Mouse (Mus musculus) left cerebral cortex, adult 18-20 months (tissue): ENCODE data around the gene Cst6. TPM values are rescaled to one million over a fixed set of nuclear protein-coding genes. Genes with fewer than 3 reads are reported as not detected.
A peak's percentile ranks its signal among the peaks of the same experiment; 100 is the strongest.

ENCODE experiments used
- DNase-seq, 2 experiments: peaks; one replicate each; pipeline ENCODE4 v3.0.0; 2021 to 2022; ENCODE audit warnings: low spot score in 2 of 2, mixed read lengths in 1 of 2
- total RNA-seq, 2 experiments: library from RNA; stranded (reverse); gene quantifications; 2 replicates each; pipeline ENCODE4 v1.2.3; 2021

The Cst6 gene
- total RNA-seq, 2 experiments from 2014 or later: 25.4 to 26.9 TPM

DNA sequence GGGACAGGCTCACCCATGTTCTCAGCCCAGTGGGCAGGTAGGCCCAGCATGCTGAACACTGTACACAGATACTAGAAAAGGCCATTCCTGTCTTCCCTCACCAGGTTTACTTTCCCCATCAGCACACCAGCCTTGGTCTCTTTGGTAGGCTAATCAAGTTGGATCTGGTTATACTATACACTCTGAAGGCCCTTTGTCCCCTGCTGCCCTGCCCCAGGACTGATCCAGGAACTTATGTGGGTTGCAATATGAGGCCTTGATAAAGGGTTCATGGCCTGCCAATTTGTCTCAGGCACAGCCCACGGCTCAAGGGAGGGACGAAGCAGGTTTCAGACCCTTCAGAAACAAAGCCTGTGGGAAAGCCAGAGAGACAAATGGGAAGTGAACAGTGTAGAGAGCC lies 4.2 kb upstream of the Cst6 start:
- no peak for DNase-seq

DNA sequence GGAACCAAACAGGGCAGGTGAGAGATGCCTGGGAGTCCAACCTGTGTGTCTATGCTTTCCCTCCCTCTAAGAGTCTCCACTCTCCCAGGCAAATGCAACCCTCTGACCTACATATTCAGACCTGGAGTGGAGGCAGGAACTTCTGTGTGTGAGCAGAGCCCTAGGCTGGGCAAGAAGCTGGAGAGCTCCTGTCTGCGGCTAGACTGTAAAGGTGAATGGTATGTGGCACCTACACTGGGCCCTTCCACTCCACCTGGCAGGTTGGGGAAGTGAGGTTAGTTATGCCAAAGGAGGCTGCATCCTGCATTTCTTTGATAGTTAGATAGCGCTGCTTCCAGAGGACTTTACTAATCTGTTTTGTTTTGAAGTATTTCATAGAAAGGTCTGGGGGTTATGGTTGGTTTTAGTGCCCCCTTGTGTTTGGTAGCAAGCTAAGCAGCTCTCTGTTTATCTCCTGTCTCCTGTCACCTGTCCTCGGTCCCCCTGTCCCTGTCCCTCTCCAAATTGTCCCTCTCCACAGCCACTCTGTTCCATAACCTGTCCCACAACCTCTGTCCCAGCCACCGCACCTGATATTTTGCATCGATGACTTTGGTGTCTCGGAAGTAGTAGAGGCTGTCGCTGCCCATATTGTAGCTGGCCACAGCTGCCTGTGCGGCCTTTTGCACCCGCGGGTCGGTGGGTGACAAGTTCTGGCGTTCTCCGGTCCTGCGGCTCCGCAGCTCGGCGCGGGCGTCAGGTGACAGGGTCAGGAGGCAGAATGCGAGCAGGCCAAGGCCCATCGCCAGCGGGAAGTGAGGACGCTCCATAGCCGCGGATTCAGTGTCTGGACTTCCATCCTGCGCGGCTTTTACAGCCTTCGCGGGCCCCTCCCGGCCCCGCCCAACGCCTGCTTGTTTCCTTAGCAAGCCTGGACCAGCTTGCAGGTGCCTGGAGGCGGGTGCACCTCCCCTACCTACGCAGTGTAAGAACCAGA lies 560 bp downstream of the Cst6 start:
- peak; percentile 17 to 40 for DNase-seq

DNA sequence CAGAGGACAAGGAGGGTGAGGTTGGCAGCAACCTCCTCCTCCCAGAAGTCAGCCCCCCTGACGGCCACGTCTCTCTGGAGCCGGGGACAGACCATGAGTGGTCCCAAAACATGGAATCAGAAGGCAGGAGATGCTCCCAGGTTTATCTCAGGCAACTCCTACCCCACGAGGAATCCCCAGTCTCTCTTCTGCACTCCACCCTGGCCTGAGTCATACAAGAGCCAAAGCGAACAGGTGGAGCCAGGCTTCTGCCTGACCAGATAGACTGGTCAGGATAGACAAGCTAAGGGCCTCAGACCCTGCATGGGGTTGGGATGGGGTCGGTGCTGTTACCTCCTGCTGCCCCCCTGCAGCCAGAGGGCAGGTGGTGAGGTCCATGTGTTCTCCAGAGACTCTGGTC lies 1.3 kb downstream of the Cst6 start:
- no peak for DNase-seq

DNA sequence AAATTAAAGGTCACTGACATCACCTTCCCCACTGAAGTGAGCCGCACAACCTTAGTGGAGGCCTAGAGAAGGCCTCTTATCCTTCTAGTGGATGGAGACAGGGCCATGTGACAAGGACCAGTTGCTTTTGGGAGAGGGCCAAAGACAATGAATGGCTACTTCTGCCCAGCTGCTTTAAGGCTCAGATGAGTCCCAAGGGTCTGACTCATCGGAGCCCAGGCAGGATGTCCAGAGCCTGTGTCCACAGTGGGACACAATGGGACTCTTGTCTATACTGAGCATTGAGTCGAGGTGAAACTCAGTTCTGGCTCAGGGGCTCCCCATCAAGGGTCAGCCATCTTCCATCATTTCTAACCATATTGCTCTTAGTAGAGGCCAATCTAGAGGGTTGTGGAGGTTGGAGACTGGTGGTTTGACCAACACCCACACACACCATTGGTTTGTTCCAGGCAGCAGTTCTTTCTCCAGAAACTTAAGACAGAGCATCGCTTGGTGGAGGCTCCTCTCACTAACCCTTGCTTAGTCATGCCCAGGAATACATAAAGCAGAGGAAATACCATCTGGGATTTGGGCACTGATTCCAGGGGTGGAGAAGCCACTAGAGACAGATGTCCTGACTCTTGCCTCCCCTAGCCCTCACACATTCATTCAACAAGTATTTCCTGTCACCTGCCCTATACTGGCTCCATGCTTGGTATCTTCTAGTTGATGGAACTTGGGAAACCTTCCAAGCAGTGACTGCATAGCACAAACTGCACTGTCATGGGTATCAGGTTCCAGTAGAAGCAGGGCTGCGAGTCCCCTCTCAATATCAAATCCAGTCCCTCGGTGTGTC lies 3.9 kb downstream of the Cst6 start:
- no peak for DNase-seq

DNA sequence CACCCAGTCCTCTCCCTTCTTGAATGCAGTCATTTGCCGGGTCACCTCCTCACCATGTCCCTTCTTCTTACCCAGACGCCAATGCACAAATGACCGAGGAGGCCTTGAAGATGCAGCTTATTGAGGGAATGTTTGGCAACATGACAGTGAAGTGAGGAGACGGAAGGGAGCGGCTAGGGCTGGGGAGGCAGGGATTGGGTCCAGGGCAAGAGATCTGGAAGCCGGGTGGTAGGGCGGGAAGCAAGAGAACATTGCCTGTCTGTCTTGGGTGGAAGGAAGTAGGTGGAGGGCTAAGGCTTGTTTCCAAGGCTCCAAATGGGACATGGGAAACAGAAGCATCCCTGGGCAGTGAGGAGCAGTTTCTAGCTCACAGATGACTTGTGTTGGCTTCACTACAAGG lies 8.0 kb downstream of the Cst6 start:
- no peak for DNase-seq

DNA sequence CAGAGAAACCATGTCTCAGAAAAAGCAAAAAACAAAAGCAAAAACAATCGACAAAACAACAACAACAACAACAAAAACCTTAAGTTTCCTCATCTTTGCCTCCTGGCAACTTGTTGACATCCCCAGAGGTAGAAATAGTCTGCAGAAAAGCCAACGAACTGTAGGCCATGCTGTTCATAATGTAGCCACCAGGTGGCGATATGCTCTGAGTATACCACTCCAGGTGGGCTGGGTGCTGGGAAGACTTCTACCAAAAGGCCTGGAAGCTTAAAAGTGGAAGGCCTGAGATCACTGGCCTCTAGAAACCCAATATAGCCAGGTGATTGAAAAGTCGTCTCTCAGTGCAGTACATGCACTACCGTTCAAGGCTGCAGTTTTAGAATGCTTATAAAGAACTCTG lies 11.4 kb downstream of the Cst6 start:
- DNase-seq: peak; percentile 74 to 79

DNA sequence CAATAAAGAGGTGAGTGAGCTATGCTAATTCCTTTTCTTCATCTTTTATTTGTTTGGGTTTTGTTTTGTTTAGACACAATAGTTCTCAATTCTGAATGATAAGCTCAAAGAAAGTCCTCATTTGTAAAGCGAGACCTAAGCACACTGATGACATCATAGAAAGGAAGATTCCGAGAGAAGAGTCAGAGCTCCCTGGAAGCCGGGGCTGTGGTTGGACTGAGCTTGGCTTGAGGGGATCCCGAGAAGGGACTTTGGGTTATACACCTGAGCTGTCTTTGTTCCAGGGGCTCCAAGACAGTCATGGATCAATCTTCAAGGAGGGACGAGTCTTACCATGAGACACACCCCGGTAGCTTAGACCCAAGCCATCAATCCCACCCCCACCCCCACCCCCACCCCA lies 13.9 kb downstream of the Cst6 start, which contains the start of gene Catsper1:
Gene Catsper1, plus strand, starts transcription at position 301 of the 400 bp plus-strand sequence.
- no peak for DNase-seq

DNA sequence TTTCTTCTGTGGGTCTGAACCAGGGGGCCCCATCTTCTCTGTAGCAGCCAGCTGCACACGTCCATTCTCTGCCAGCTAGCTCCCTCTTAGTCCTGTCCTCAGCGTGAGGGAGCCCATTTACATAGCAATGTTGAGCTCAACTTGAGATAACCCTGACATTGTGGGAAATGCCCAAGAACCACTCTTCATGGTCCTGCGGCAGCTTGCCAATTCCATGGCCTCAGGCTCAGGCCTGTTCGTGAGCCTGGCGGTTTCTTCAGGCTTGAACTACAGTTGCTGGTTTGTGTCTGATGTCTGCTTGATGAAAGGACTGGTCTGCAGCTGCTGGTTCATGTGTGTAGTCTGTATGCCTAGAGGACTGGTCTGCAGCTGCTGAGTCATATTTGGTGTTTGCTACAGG lies 14.6 kb downstream of the Cst6 start:
- DNase-seq: no peak

DNA sequence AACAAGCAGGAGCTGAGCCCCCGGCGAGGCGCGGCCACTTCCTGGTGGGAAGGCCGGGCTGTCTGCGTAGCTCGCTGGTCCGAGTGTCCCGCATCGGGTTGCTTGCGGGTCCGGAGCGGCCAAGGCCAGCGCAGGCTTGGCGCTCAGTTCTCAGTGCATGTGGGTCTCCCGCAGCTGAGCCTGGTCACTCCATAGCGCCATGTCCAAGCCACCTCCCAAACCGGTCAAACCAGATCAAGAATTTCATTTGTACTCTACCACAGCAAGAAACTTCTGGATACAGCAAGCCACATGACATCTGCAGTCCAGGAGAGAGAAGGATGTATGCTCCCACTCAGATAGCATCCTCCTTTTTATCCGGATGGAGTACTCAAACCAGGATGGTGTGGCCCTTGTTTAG lies 21.4 kb downstream of the Cst6 start:
- no peak for DNase-seq

DNA sequence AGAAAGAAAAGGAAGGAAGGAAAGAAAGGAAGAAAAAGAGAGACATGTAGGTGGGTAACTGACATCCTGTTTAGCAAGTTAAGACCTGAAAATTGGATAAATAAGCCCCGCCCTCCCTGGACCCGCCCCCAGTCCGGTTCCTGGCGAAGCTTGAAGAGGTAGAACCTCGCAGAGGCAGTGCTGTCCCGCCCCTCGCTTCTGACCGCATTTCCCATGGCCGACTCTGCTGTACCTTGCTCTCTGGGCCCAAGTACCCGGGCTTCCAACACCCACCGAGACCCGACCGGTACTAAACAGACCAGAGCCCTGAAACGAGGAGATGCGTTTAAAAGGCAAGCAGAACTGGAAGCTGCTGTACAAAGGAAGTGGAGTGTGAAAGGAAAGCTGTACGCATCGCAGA lies 25.6 kb downstream of the Cst6 start:
- DNase-seq: no peak

DNA sequence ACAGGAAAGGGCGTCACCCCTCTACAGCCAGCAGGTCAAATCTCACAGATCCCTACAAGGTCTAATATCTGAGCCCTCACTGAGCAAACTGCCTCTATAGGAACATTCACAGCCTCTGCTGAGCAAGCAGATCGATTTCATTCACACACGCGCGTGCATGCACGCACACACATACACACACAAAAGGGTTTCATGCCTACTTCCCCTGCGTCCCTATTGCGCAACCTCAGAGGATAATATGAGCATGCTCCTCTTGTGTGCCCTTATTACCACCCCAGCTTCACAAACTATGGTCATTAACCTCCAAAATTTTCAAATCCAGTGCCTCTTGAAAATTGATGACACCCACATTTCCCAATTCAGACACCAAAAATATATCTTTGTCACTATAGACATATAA lies 36.2 kb downstream of the Cst6 start:
- DNase-seq: no peak

DNA sequence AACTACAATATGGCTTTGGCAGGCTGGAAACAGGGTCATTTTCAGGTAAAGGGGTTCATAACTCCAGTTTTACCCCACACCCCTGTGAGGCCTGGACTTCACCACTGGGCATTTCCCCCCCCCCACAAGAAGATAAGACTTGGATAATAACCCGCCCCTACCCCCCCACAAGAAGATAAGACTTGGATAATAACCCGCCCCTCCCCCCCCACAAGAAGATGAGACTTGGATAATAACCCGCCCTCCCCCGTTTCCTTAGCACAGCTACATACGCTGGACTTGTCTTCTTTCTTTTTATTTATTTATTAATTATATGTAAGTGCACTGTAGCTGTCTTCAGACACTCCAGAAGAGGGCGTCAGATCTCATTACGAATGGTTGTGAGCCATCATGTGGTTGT lies 40.3 kb downstream of the Cst6 start:
- no peak for DNase-seq

DNA sequence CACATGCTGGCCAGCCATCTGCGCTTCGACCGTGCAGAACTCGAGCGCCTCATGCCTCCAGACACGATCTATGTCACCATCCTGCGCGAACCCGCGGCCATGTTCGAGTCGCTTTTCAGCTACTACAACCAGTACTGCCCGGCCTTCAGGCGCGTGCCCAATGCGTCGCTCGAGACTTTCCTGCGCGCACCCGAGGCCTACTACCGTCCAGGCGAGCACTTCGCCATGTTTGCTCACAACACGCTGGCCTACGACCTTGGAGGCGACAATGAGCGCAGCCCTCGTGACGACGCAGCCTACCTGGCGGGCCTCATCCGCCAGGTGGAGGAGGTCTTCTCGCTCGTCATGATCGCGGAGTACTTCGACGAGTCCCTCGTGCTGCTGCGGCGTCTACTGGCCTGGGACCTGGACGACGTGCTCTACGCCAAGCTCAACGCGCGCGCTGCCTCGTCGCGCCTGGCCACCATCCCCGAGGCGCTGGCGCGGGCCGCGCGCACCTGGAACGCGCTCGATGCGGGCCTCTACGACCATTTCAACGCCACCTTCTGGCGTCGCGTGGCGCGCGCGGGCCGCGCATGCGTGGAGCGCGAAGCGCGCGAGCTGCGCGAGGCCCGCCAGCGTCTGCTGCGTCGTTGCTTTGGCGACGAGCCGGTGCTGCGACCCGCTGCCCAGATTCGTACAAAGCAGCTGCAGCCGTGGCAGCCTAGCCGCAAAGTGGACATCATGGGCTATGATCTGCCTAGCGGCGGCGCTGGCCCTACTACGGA lies 42.2 kb downstream of the Cst6 start:
- DNase-seq: no peak

DNA sequence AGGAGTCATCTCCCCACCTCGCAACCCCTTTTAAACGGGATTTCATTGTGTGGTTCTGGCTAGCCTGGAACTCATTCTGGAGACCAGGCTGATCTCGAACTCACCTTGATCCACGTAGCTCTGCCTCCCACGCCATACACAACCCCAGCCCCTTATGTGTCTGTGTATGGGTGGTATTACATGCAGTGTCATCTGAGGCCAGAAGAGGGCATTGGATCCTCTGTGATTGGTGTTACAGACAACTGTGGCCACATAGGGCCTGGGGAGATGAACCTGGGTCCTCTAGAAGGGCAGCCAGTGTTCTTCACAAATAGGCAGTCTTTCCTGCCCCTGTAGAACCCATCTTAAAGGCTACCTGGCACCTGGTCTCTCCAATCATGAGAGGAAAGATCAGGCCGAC lies 43.1 kb downstream of the Cst6 start:
- no peak for DNase-seq

DNA sequence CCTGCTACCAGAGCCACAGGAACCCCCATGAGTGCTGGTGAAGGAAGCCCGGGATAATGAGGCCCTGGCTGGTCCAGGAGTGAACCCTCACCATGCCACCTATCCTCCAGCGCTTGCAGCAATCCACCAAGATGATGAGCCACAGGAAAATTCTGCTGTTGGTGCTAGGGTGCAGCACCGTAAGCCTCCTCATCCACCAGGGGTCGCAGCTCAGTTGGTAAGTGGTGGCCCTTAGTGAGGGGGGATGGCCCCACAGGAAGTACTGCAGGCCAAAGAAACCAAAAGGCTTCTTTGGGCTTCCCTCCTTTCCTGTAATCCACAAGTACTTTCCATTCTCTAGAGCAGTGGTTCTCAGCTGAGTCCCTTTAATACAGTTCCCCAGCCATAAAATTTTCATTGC lies 46.9 kb downstream of the Cst6 start:
- peak; percentile 35 to 44 for DNase-seq

DNA sequence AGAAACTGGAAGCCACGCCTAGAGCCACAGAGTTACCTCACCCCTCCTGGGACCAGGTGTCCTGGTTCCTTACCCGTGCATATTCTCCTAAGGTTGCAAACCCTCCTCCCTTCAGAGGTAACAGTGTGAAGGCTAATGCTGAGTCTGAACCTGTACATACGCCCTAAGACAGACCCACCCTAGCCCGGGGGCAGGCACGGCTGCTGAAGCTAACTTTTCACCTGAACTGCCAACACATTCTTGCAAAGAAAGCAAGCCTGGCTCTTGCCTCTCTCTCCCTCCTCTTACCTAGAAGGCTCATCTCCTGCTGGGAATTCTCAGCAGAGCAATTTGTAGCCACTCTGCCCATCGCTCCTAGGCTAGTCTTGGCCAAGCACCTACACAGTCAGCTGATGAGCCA lies 48.8 kb downstream of the Cst6 start:
- no peak for DNase-seq

DNA sequence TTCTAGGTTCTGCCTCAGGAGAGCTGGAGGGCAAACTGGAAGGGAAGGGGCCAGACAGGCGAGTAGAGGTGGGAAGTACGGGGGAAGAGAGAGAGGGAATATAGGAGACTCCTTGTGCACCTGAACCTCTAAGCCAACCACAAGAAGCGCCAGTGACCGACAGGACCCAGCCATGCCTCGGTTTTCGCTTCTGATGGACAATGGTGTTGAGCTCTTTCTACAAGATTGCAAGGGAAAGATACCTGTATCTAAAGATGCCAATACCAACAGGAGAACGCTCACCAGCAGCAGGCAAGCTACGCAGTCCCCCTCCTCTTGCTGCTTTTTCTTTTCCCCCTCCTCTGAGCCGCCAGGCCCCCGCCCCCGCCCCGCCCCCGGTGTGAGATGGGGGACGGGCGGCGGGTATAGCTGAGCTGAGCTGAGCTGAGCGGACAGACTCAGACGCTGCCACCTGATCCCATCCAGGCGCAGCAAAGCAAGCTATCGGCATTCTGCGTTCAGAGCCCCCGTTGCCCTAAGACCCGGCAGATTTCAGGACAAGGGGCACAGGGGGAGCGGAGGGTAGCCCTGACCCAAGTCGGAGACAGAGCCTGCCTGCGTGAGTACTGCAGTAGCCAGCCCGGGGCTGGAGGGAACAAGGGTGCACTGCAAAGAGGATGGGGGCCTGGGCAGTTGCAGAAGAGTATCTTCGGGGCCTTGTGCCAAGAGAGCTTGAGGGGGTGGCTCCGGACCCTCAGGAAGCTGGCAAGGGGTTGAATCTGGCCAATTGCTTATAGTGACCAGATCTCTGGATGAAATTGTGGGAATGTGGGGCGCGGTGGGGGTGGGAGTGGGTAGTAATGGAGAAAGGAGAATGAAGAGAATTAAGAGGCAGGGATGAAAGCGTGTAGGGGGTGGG lies 51.2 kb downstream of the Cst6 start, which contains the start of gene Gal3st3:
Gene Gal3st3, plus strand, starts transcription at position 429 of the 898 bp plus-strand sequence.
- DNase-seq: peak; percentile 36 to 69

DNA sequence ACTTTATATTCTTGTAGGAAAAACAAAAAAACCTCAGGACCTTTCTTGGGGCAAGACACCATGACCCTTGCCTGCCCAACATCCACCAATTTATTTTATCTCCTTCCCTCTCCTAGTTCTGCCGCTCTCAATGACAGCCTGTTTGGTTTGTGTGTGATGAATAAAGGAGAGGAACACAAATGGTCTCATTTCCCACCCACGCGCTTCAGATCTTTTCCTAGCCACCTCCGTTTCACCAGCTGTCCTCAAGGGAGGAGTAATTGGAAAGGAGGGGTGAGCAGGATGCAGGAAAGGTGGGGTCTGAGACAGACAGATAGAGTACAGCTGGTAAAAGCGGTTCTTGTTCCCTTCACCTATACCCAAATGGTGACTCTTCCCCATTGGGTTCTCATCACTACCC lies 52.7 kb downstream of the Cst6 start:
- DNase-seq: peak; percentile 56 to 77

DNA sequence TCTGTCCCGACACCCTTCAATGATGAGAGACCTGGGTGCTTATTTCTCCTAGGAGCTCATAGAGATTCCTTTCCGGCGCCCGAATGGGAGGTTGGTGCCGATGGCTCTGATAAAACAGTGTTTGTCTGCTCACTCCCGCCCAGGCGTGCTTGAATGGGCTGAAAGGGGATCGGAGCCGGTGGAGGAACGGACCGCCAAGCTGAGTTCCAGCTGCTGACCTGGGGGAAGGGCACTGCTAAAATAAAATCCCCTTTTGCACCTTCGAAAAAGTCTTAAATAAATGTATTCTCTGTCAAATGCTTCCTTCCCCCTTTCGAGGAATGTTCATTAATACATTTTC lies 53.7 kb downstream of the Cst6 start:
- no peak for DNase-seq
